Mouse (Mus musculus) midbrain, embryonic 15.5 days (tissue): ENCODE data around the gene Hoxb4. TPM values are rescaled to one million over a fixed set of nuclear protein-coding genes. Genes with fewer than 3 reads are reported as not detected.

Experiments
- ATAC-seq: fragments of 200-750 bp; cut with Nextera tagmentation; replicated peaks from 2 replicates; pipeline ENCODE4 v1.8.0; 2017; ENCODE audit warnings: moderate TSS enrichment
- H3K27ac ChIP-seq: fragments of 300-500 bp; sonication (generic); 2 replicates; pipeline ENCODE4 v1.5.1; 2015; ENCODE audit warnings: mild to moderate bottlenecking, inconsistent platforms
- H3K27me3 ChIP-seq: fragments of 300-500 bp; sonication (generic); replicated peaks from 2 replicates; pipeline ENCODE4 v1.6.1; 2015; ENCODE audit warnings: inconsistent platforms
- H3K36me3 ChIP-seq: fragments of 300-500 bp; sonication (generic); replicated peaks from 2 replicates; pipeline ENCODE4 v1.6.1; 2015; ENCODE audit warnings: inconsistent platforms
- H3K4me1 ChIP-seq: fragments of 300-500 bp; sonication (generic); 2 replicates; pipeline ENCODE4 v1.6.1; 2015; ENCODE audit warnings: inconsistent platforms
- H3K4me2 ChIP-seq: fragments of 300-500 bp; sonication (generic); 2 replicates; pipeline ENCODE4 v1.6.1; 2015; ENCODE audit warnings: inconsistent platforms, mild to moderate bottlenecking, moderate library complexity
- H3K4me3 ChIP-seq: fragments of 300-500 bp; sonication (generic); 2 replicates; pipeline ENCODE4 v1.5.1; 2015; ENCODE audit warnings: mild to moderate bottlenecking, inconsistent platforms
- H3K9ac ChIP-seq: fragments of 300-500 bp; sonication (generic); 2 replicates; pipeline ENCODE4 v1.6.1; 2015; ENCODE audit warnings: mild to moderate bottlenecking, inconsistent platforms
- H3K9me3 ChIP-seq: fragments of 300-500 bp; sonication (generic); 2 replicates; pipeline ENCODE4 v1.6.1; 2016; ENCODE audit warnings: inconsistent platforms
- WGBS: fragments of 180-500 bp; shearing (Covaris S2); methylation state at CpG from one replicate; pipeline ENCODE4 v1.1.7; 2015; ENCODE audit warnings: mixed read lengths; 5-methylcytosine and 5-hydroxymethylcytosine counted together
- microRNA counts: library from miRNA; unstranded; fragments of <30 nt; microRNA quantifications from one replicate; lab custom pipeline; 2016
- microRNA-seq: library from miRNA; unstranded; fragments of <30 nt; microRNA quantifications from one replicate; pipeline ENCODE4, GENCODE M21; 2016
- polyA plus RNA-seq: library from polyadenylated mRNA; unstranded; fragments of >200 nt; fragmentation: Nextera tagmentation; extraction: Ambion mirVana; gene quantifications from 2 replicates; pipeline ENCODE4 v1.2.1, GENCODE M21; 2015

The Hoxb4 gene
- polyA plus RNA-seq, 1 experiment from 2014 or later = not detected

DNA sequence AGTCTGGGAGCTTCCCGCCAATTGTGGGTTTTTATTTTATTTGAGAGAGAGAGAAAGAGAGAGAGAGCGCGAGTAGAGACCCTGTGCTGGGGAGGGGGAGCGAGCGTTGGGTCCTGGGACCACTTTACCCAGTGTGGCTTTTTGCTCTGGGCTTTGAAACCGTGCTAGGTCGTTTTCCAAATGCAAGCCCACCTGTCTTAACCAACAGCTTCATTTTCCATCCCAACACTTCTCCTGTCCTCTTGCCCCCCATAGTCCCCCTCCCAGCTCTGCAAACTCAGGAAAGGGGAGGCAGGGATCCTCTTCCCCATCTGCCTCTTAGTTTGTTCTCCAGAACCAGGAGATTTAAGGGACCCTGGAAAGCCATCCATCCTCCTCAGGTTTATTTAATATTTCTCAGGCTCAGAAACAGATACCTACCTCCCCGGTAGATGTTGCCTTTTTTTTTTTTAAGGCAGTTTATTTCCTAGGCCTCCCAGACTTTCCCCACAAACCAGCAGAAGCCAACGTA, 36.8 kb downstream of the Hoxb4 start:
- H3K27me3 ChIP-seq = peaks cover 90% of the 10 kb centered on the region
- 2% methylated on average over 9 of the region's 9 CpGs for WGBS
- no peak overlapping the region for H3K27ac ChIP-seq
- no peaks in the 10 kb centered on the region for H3K9me3 ChIP-seq
- no peaks in the 10 kb centered on the region for H3K36me3 ChIP-seq
- peaks cover 4% of the 10 kb centered on the region; the same call in 1 of the 2 replicates for H3K4me1 ChIP-seq
- H3K9ac ChIP-seq = no peak overlapping the region
- ATAC-seq = no peak
- no peak overlapping the region for H3K4me3 ChIP-seq
- no peak overlapping the region for H3K4me2 ChIP-seq

DNA sequence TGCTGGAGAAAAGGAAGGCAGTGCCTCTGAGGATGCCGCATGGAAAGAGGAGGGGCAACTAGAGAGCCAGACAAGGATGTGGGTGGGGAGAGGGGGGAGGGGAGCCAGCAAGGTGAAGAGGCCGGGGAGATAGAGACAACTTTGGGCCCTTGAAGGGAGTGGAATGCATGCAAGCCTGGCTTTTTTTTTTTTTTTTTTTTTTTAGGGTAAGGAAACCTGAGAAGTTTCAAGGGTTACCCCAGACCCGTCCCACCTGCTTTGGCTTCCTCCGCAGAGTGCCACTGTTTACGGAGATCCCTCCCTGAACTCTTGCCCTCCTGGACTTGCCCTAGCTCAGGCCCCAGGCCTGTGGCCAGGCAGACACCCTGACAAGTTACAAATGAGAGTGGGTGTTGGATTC, 45.7 kb downstream of the Hoxb4 start:
- no peaks in the 10 kb centered on the region for H3K36me3 ChIP-seq
- no peak for ATAC-seq
- WGBS = 3% methylated on average over 5 of the region's 5 CpGs
- no peaks in the 10 kb centered on the region for H3K4me1 ChIP-seq
- H3K4me3 ChIP-seq = no peak overlapping the region
- no peaks in the 10 kb centered on the region for H3K9me3 ChIP-seq
- H3K27me3 ChIP-seq = peaks cover 92% of the 10 kb centered on the region
- H3K9ac ChIP-seq = no peak overlapping the region
- H3K4me2 ChIP-seq = no peak overlapping the region
- no peak overlapping the region for H3K27ac ChIP-seq

DNA sequence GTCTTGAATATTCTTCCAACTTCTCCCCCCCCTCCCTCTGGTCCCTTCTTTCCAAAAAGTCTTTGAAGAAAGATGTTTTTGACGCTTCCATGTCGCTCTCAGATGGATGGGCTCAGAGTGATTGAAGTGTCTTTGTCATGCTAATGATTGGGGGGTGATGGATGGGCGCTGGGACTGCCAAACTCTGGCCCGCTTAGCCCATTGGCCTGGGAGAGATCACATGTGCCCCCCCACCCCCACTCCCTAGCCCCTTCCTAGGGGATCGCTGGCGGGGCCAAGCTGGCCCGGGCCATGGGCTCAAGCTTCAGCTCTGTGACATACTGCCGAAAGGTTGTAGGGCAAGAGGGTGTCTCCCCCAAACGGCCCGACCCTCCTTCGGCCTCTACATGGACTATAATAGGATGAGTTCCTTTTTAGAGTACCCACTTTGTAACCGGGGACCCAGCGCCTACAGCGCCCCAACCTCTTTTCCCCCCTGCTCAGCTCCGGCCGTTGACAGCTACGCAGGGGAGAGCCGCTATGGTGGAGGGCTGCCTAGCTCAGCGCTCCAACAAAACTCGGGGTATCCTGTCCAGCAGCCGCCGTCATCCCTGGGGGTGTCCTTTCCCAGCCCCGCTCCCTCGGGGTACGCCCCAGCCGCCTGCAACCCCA, 47.5 kb downstream of the Hoxb4 start, which contains the start of gene Hoxb1:
Hoxb1 (plus strand) TSS at position 312 of the 651 bp plus-strand sequence.
- WGBS = 4% methylated on average over 26 of the region's 26 CpGs
- Histone ChIP-seq H3K4me2 (no peak within 1 kb of the TSS), H3K27ac (no peak within 1 kb of the TSS), H3K27me3 (peaks cover 94% of the 10 kb centered on the region), H3K36me3 (no peaks in the 10 kb centered on the region), H3K9me3 (no peaks in the 10 kb centered on the region), H3K9ac (no peak within 1 kb of the TSS), H3K4me1 (no peaks in the 10 kb centered on the region), H3K4me3 (no peak within 1 kb of the TSS)
- ATAC-seq = no peak

DNA sequence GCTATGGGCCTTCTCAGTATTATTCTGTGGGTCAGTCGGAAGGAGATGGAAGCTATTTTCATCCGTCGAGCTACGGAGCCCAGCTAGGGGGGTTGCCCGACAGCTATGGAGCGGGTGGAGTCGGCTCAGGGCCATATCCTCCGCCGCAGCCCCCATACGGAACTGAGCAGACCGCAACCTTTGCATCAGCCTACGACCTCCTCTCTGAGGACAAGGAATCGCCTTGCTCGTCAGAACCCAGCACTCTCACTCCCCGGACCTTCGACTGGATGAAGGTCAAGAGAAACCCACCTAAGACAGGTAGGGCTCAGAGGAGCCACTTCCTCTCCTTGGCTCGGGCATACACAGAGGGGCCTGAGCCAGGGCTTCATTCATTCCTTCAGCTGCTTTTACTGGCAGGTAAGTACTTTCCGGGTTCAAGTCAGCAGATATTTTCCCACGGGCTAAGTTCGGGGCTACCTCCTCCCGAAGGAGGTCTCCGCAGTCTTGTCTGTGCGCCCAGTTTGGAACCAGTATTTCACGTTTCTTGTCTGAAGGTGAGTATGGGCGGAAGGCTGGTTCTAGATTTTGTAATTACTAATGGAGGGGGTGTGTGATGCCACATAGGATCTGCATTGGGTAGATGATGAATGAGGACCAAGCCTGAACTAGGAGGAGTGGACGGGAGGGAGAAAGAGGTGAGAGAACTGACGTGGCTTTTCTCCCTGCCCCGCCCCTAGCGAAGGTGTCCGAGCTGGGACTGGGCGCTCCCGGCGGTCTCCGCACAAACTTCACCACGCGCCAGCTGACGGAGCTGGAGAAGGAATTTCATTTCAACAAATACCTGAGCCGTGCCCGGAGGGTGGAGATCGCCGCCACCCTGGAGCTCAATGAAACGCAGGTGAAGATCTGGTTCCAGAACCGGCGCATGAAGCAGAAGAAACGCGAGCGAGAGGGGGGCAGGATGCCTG, 48.3 kb downstream of the Hoxb4 start:
- no peaks in the 10 kb centered on the region for H3K9me3 ChIP-seq
- peaks cover 95% of the 10 kb centered on the region for H3K27me3 ChIP-seq
- ATAC-seq = no peak
- no peak overlapping the region for H3K4me2 ChIP-seq
- no peak overlapping the region for H3K27ac ChIP-seq
- WGBS = 3% methylated on average over 47 of the region's 47 CpGs
- no peak overlapping the region for H3K4me3 ChIP-seq
- no peaks in the 10 kb centered on the region for H3K4me1 ChIP-seq
- H3K36me3 ChIP-seq = no peaks in the 10 kb centered on the region
- no peak overlapping the region for H3K9ac ChIP-seq

DNA sequence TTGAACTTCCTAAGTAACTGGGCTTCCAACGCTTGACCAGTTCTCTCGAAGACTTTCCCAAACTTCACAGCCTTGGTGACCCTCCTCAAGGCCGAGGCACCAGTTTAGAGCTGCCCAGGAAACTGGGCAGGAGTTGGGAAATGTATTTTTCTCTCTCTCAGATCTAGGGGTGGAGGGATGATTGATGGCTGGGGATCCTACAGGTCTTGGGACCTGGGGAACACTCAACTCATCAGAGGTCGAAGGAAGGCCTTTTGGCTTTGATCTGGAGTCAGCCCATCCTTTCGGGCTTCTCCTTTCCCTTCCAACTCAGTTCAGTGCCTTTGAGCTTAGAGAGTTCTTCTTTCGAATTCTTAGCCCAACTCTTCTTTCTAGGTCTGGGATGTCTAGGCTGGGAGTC, 49.1 kb downstream of the Hoxb4 start:
- Histone ChIP-seq H3K9me3 (no peaks in the 10 kb centered on the region), H3K9ac (no peak overlapping the region), H3K4me1 (no peaks in the 10 kb centered on the region), H3K27ac (no peak overlapping the region), H3K4me3 (no peak overlapping the region), H3K4me2 (no peak overlapping the region), H3K36me3 (no peaks in the 10 kb centered on the region), H3K27me3 (peaks cover 95% of the 10 kb centered on the region)
- 10% methylated on average over 6 of the region's 6 CpGs for WGBS
- ATAC-seq = no peak

DNA sequence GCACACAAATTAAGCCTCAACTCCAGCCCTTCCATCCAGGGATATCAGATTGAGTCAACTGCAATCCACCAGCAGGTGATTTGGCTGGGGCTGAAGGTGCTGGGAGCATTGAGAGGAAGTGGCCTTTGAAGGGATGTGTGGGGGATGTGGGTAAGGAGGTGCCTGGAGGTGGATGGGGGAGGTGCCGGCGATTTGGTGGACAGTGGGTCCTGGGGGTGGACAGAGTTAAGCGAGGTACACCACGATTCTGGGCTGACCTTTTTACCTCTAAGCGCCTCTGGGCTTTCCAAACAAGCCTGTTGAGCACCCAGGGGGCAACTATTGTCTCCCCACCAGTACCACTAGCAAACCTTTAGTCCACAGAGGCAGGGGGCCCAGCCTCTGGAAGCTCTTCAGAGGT, 50.6 kb downstream of the Hoxb4 start:
- ATAC-seq = no peak
- Histone ChIP-seq H3K9ac (no peak overlapping the region), H3K27ac (no peak overlapping the region), H3K4me1 (no peaks in the 10 kb centered on the region), H3K4me2 (no peak overlapping the region), H3K36me3 (no peaks in the 10 kb centered on the region), H3K4me3 (no peak overlapping the region), H3K9me3 (no peaks in the 10 kb centered on the region), H3K27me3 (peaks cover 95% of the 10 kb centered on the region)
- 6% methylated on average over 5 of the region's 5 CpGs for WGBS

DNA sequence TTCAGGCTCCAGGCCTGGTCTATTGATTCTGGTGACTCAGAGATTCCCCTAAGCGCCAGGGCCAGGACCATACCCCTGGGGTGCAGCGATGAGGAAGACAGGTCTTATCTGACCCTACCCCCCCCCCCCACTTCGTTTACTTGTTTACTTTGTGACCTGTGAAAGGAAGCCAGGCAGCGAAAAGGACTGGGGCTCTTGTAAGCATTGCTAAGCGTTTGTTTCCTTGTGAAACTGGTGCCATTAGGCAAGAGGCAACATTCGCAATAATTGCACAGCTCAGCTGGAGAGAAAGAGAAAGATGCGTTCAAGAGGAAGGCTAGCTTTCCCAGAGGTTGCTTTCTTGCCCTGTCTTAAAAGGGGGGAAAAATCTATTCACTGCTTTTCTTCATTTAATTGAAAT, 51.1 kb downstream of the Hoxb4 start:
- Histone ChIP-seq H3K27ac (no peak overlapping the region), H3K4me3 (no peak overlapping the region), H3K9ac (no peak overlapping the region), H3K4me1 (no peaks in the 10 kb centered on the region), H3K4me2 (no peak overlapping the region), H3K36me3 (no peaks in the 10 kb centered on the region), H3K9me3 (no peaks in the 10 kb centered on the region), H3K27me3 (peaks cover 95% of the 10 kb centered on the region)
- WGBS = 6% methylated on average over 7 of the region's 7 CpGs
- no peak for ATAC-seq

MicroRNAs encoded within 50 kb of the gene (microRNA counts, 519-probe panel; counts per million panel counts)
- microRNA mmu-miR-10a (lab: Ali Mortazavi, UCI) = 2,101 counts per million, percentile 22 among the panel's probes with 10 or more counts

Small RNA genes within 50 kb of the gene (microRNA-seq; reads per million reads assigned to microRNA genes)
- 970 reads per million, percentile 80 among the genes with 10 or more reads in this experiment for gene Mir10a

Other genes with a start within 250 kb of the Hoxb4 start
- 546 and 607 TPM in 2 replicates for gene Atp5g1, start 242.6 kb upstream of the Hoxb4 start, polyA plus RNA-seq
- gene Calcoco2, start 206.3 kb upstream of the Hoxb4 start, polyA plus RNA-seq = not detected in 2 replicates
- 0.14 and 0.26 TPM in 2 replicates for gene Ttll6, start 184.5 kb upstream of the Hoxb4 start, polyA plus RNA-seq
- not detected in 2 replicates for gene Hoxb13, start 124.0 kb upstream of the Hoxb4 start, polyA plus RNA-seq
- gene Hoxb9, start 46.8 kb upstream of the Hoxb4 start, polyA plus RNA-seq = not detected in 2 replicates
- not detected in 2 replicates for gene Hoxb8, start 36.4 kb upstream of the Hoxb4 start, polyA plus RNA-seq
- not detected in 2 replicates for gene Hoxb7, start 31.6 kb upstream of the Hoxb4 start, polyA plus RNA-seq
- gene Hoxb6, start 25.8 kb upstream of the Hoxb4 start, polyA plus RNA-seq = 0.13 and 0.34 TPM in 2 replicates
- 0.09 and 0.70 TPM in 2 replicates for gene Hoxb5, start 14.9 kb upstream of the Hoxb4 start, polyA plus RNA-seq
- 0.15 TPM in 1 of 2 replicates, not detected in the other for gene Hoxb3, start 5.1 kb downstream of the Hoxb4 start, polyA plus RNA-seq
- 0.17 and 0.32 TPM in 2 replicates for gene Hoxb2, start 32.3 kb downstream of the Hoxb4 start, polyA plus RNA-seq
- gene Hoxb1, start 47.5 kb downstream of the Hoxb4 start, polyA plus RNA-seq = not detected in 2 replicates
- 3.0 and 3.8 TPM in 2 replicates for gene Skap1, start 146.3 kb downstream of the Hoxb4 start, polyA plus RNA-seq